Mouse (Mus musculus): ENCODE results near the gene Frmpd4. TPM values are rescaled to one million over a fixed set of nuclear protein-coding genes. Genes with fewer than 3 reads are reported as not detected.

Frmpd4 gene
- polyA plus RNA-seq, 1 experiment from 2014 or later: 0.47 TPM

DNA sequence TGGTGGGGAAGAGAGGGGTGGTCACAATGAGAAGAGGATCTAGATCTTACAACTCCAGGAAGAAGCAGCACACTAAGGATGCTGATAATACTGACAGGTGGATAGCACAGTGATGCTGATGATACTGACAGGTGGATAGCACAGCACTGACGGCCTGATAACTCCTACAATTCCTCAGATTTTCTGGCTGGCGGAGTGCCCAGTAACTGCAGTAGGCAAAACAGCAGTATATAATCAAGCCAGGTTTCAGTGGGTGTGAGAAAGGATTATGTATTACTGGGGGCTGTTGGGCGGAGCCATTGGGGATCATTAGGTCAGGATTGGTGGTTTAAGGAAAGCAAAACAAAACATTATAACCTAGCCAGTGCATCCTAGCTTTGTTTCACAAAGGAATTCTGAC lies 1053.9 kb downstream of the Frmpd4 start:
- WGBS: 82% methylated on average over 3 of the region's 3 CpGs
- no peaks in the 10 kb centered on the region for H3K9me3 ChIP-seq

DNA sequence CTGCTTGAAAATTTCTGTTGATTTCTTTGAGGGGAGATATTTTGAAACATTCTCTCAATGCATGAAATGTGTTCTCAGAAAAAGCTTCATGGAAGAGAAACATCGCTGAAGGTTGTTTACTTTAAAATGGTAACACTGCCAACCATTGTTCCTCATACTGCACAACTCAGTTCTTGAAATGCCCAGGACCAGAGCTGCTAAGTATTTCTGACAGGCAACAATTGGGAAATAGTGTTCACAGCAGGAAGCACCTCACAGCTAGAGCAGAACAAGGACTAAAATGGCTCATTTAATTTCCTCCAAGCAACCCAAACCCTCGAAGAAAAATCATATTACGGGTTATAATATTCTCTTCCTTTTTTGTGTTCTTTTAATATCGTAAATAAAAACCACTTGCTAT lies 1054.5 kb downstream of the Frmpd4 start:
- H3K4me2 ChIP-seq (replicated peaks): no peak overlapping the region
- H3K4me3 ChIP-seq (replicated peaks): no peak overlapping the region
- H3K9me3 ChIP-seq: no peaks in the 10 kb centered on the region
- no peak overlapping the region for H3K27ac ChIP-seq
- no peaks in the 10 kb centered on the region for H3K36me3 ChIP-seq
- no peak overlapping the region for H3K9ac ChIP-seq (replicated peaks)
- peaks cover 42% of the 10 kb centered on the region for H3K27me3 ChIP-seq
- H3K4me1 ChIP-seq (replicated peaks): no peaks in the 10 kb centered on the region
- 66% methylated on average over 4 of the region's 4 CpGs for WGBS
- no peak for ATAC-seq

More for the DNA sequence above, 1053.9 kb downstream of the Frmpd4 start:
- Histone ChIP-seq H3K9ac (replicated peaks) (no peak overlapping the region), H3K27ac (no peak overlapping the region), H3K4me1 (replicated peaks) (no peaks in the 10 kb centered on the region), H3K36me3 (no peaks in the 10 kb centered on the region), H3K27me3 (peaks cover 40% of the 10 kb centered on the region), H3K4me2 (replicated peaks) (no peak overlapping the region), H3K4me3 (replicated peaks) (no peak overlapping the region)
- no peak for ATAC-seq

DNA sequence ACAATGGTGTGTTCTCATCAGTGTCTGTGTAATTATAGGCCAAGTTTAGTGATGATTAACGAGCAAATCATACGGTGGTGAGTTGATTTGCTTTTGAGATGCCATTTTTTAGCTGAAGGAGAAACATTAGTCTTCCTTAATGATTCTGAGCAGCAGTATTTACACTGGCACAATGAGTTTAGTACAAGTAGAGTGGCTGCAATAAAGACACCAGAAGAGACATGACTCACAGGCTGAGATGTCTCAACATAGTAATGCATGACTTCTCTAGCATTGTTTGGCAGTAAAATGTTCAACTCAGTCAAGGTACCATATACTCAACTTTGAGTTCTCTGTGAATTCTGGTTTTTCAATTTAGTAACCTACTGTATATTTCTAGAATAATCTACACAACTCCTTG lies 1058.6 kb downstream of the Frmpd4 start:
- Histone ChIP-seq H3K36me3 (no peaks in the 10 kb centered on the region), H3K27me3 (peaks cover 37% of the 10 kb centered on the region; the same call in 1 of the 2 replicates), H3K4me3 (replicated peaks) (no peak overlapping the region), H3K4me2 (replicated peaks) (no peak overlapping the region), H3K4me1 (replicated peaks) (no peaks in the 10 kb centered on the region), H3K9me3 (no peaks in the 10 kb centered on the region), H3K27ac (no peak overlapping the region), H3K9ac (replicated peaks) (no peak overlapping the region)
- 89% methylated on average over 2 of the region's 2 CpGs for WGBS
- no peak for ATAC-seq

DNA sequence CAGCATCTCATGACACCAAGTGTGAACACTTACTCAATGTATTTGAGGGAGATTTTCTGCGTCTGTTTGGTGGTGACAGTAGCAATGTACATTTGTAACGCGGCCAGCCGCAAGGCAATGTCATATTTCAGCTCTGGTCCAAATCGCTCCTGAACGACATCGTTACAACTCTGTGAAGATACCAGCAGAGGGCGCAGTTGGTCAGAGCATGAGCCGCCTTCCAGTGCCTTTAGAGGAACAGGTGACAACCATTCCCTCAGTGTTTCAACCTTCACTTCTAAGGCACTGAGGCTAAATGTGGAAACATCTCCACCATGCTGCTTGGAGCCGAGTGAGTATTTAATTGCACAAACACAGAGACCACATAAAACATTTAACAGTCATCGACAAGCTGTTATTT lies 1079.3 kb downstream of the Frmpd4 start:
- peak; percentile 85 for ATAC-seq
- WGBS: 45% methylated on average over 11 of the region's 11 CpGs
- peaks cover 55% of the 10 kb centered on the region for H3K27me3 ChIP-seq
- H3K9me3 ChIP-seq: no peaks in the 10 kb centered on the region
- H3K9ac ChIP-seq (replicated peaks): no peak overlapping the region
- no peaks in the 10 kb centered on the region for H3K4me1 ChIP-seq (replicated peaks)
- H3K36me3 ChIP-seq: no peaks in the 10 kb centered on the region
- H3K4me3 ChIP-seq (replicated peaks): no peak overlapping the region
- H3K4me2 ChIP-seq (replicated peaks): no peak overlapping the region
- no peak overlapping the region for H3K27ac ChIP-seq

DNA sequence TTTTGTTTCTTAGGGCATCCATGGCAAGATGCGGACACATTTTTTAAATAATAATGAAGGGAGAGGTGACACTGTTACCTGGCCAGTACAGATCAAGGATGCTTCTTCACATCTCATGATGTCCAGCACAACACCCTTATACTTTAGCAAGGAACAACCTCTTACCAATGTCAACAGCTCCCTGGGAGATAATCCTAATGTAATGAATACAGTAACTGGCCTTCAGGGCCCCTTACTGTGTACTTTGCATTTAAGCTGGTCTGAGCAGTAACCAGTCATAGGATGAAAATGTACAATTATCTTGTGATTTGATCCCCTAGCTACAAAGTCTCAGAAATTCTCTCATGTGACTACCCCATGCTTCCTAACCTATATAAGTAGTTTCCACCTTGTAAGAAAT lies 1084.8 kb downstream of the Frmpd4 start:
- Histone ChIP-seq H3K27ac (no peak overlapping the region), H3K4me2 (replicated peaks) (no peak overlapping the region), H3K9me3 (no peaks in the 10 kb centered on the region), H3K9ac (replicated peaks) (no peak overlapping the region), H3K4me3 (replicated peaks) (no peak overlapping the region), H3K4me1 (replicated peaks) (no peaks in the 10 kb centered on the region), H3K36me3 (no peaks in the 10 kb centered on the region), H3K27me3 (peaks cover 49% of the 10 kb centered on the region)
- ATAC-seq: no peak
- 95% methylated on average over 1 of the region's 1 CpGs for WGBS

DNA sequence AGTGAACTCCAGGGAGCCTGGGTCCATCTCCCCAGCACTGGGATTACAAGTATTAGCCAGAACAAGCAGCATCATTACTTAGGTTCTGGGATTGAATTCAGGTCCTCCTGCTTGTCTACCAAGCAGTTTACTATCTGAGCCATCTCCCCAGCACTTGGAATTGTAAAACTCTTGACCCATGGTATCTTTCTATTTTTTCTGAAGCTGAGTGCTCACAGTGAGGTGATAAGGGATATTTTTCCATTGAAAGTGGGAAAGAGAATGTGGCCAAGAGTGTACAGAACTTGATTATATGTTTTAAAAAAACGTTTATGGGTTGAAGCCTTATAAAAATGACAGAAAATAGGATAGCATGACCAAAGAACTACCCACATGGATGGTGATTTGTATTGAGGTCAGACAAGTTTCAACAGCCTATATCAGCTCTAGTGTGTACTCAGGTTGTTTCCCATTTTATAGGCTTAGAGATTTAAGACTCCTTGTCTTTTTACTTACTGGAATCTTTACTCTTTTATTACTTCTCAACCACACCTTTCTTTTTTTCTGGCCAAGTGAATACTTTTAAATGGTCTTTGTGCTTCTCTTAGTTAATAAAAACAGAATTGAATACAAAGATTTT lies 1085.3 kb downstream of the Frmpd4 start:
- WGBS: 34% methylated on average over 1 of the region's 1 CpGs
- Histone ChIP-seq H3K9me3 (no peaks in the 10 kb centered on the region), H3K9ac (replicated peaks) (no peak overlapping the region), H3K4me3 (replicated peaks) (no peak overlapping the region), H3K4me1 (replicated peaks) (no peaks in the 10 kb centered on the region), H3K36me3 (no peaks in the 10 kb centered on the region), H3K27ac (no peak overlapping the region), H3K27me3 (peaks cover 49% of the 10 kb centered on the region), H3K4me2 (replicated peaks) (no peak overlapping the region)
- no peak for ATAC-seq

DNA sequence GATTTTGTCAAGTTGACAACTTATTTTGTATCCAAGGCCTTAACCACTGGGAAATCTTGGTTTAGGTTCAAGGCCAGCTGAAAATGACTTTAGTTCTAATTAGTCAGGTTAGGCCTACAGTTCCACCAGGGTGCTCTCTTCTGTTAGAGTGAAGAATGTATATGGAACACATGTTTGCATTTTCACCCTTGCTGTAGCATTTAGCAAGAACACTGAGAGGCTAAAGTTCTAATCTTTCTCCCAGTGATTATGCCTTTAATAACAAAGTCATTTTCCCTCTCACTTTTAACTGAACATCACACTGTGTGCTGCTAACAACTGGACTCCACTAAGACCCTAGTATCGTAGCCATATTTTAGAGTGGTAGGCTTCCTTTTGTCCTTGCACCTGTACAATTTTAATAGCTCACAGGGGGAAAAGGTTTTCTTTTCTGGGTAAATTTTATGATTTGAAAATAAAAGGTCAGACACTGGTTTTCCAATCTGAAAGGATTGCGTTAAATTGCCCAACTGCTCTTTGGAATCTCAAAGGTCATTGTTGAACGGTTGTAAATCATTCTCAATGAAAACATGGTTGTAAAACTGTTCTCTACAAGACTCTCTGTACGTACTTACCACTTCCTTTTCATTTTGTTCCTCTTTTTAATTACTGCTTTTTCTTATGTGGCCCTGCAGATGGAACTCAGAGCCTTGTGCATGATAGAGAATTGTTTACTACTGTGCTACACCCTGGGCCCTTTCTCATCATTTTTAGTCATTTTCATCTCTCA lies 1093.4 kb downstream of the Frmpd4 start:
- Histone ChIP-seq H3K27ac (no peak overlapping the region), H3K4me1 (replicated peaks) (no peaks in the 10 kb centered on the region), H3K4me2 (replicated peaks) (no peak overlapping the region), H3K36me3 (no peaks in the 10 kb centered on the region), H3K9me3 (no peaks in the 10 kb centered on the region), H3K27me3 (peaks cover 33% of the 10 kb centered on the region; the same call in 1 of the 2 replicates), H3K9ac (replicated peaks) (no peak overlapping the region), H3K4me3 (replicated peaks) (no peak overlapping the region)
- ATAC-seq: no peak
- WGBS: 85% methylated on average over 4 of the region's 4 CpGs

DNA sequence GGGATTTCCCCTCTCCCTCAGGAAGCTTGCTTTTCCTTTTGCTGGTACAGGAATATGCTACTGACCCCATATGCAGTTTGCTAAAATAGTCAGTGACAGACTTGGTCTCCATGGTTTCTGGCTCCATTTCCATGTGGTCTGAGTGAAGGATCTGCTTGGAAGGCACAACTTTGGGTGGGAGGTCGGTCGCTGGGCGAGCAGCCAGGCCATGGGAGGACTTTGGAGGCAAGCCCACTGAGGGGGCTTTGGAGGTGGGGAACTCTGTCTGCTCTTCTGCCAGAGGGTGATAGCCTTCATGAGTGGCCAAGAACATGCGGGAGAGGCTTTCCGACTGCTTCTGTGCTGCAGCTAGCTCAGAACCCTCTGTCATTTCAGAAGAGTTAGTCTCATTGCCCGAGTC lies 1099.4 kb downstream of the Frmpd4 start:
- peaks cover 24% of the 10 kb centered on the region for H3K27me3 ChIP-seq
- no peak for ATAC-seq
- H3K4me3 ChIP-seq (replicated peaks): no peak overlapping the region
- H3K4me2 ChIP-seq (replicated peaks): no peak overlapping the region
- H3K9ac ChIP-seq (replicated peaks): no peak overlapping the region
- H3K36me3 ChIP-seq: no peaks in the 10 kb centered on the region
- 92% methylated on average over 6 of the region's 6 CpGs for WGBS
- no peaks in the 10 kb centered on the region for H3K9me3 ChIP-seq
- H3K4me1 ChIP-seq (replicated peaks): no peaks in the 10 kb centered on the region
- no peak overlapping the region for H3K27ac ChIP-seq

DNA sequence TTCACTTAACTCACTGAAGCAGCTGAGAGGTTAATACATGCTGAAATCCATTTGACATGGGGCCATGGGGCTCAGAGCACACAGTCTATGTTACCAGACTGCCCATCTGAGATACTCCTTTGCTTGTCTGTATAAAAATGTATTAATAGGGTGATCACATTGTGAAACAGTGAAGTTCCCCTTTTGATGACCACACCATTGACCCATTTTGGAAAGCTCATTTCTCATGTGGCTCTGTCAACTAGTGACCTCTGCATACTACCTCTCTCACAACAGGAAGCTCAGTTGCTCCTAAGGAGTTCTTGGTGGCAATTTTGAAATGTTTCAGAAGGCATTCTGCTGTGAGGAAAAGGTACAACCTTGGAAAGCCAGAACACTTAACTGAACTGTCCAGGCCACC lies 1142.1 kb downstream of the Frmpd4 start:
- peaks cover 6% of the 10 kb centered on the region; the same call in 1 of the 2 replicates for H3K27me3 ChIP-seq

DNA sequence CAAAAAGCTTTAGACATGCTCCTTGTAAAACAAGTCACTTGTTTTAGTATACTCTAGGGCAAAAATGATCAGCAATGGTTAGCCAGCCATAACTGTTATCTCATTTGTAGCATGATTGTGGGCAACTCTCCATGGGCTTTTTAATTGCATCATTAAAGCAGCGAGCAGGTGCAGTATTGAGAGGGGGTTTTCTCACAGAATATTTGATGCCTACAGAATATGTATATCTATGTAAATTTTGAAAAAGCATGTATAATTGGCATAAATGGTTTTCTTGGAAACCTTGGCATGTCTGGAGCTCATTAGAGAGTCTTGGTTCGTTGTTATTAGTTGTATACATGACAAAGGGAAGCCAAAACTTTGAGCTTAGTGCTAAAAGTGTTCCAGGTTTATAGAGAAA lies 1143.1 kb downstream of the Frmpd4 start:
- WGBS: 69% methylated on average over 2 of the region's 2 CpGs
- Histone ChIP-seq H3K9ac (replicated peaks) (no peak overlapping the region), H3K9me3 (no peaks in the 10 kb centered on the region), H3K4me2 (replicated peaks) (no peak overlapping the region), H3K4me1 (replicated peaks) (no peaks in the 10 kb centered on the region), H3K4me3 (replicated peaks) (no peak overlapping the region), H3K27ac (no peak overlapping the region), H3K36me3 (no peaks in the 10 kb centered on the region), H3K27me3 (peaks cover 7% of the 10 kb centered on the region; the same call in 1 of the 2 replicates)
- ATAC-seq: no peak

More for the DNA sequence above, 1142.1 kb downstream of the Frmpd4 start:
- Histone ChIP-seq H3K36me3 (no peaks in the 10 kb centered on the region), H3K9ac (replicated peaks) (no peak overlapping the region), H3K4me2 (replicated peaks) (no peak overlapping the region), H3K9me3 (no peaks in the 10 kb centered on the region), H3K4me1 (replicated peaks) (no peaks in the 10 kb centered on the region), H3K4me3 (replicated peaks) (no peak overlapping the region), H3K27ac (no peak overlapping the region)
- ATAC-seq: no peak
